Mouse (Mus musculus) liver, postnatal 0 days (tissue): ENCODE data around the gene Bloc1s1. TPM values are rescaled to one million over a fixed set of nuclear protein-coding genes. Genes with fewer than 3 reads are reported as not detected.

Experiments used
- ATAC-seq: fragments of 200-750 bp; cut with Nextera tagmentation; 2 replicates; pipeline ENCODE4 v1.8.0; 2017; ENCODE audit warnings: mild to moderate bottlenecking, moderate library complexity
- DNase-seq: peaks from one replicate; pipeline ENCODE4 v3.0.0-alpha.2; 2016
- H3K27ac ChIP-seq: fragments of 300-500 bp; sonication (generic); 2 replicates; pipeline ENCODE4 v1.5.1; 2014; ENCODE audit warnings: antibody characterized with exemption, moderate library complexity, mild to moderate bottlenecking, low read depth
- H3K27me3 ChIP-seq: fragments of 300-500 bp; sonication (generic); 2 replicates; pipeline ENCODE4 v1.6.1; 2014; ENCODE audit warnings: low read length, control low read depth, mixed read lengths; ENCODE audit not compliant: insufficient read depth
- H3K36me3 ChIP-seq: fragments of 300-500 bp; sonication (generic); replicated peaks from 2 replicates; pipeline ENCODE4 v1.6.1; 2014; ENCODE audit warnings: mild to moderate bottlenecking, control low read depth, low read length, moderate library complexity, mixed read lengths; ENCODE audit not compliant: insufficient read depth
- H3K4me1 ChIP-seq: fragments of 300-500 bp; sonication (generic); 2 replicates; pipeline ENCODE4 v1.6.1; 2014; ENCODE audit warnings: antibody characterized with exemption, mild to moderate bottlenecking, control low read depth; ENCODE audit not compliant: insufficient read depth
- H3K4me2 ChIP-seq: fragments of 300-500 bp; sonication (generic); 2 replicates; pipeline ENCODE4 v1.6.1; 2014; ENCODE audit warnings: low read depth, mild to moderate bottlenecking, low read length, moderate library complexity, mixed read lengths
- H3K4me3 ChIP-seq: fragments of 300-500 bp; sonication (generic); 2 replicates; pipeline ENCODE4 v1.5.1; 2014; ENCODE audit warnings: low read depth, low read length
- H3K9ac ChIP-seq: fragments of 300-500 bp; sonication (generic); replicated peaks from 2 replicates; pipeline ENCODE4 v1.6.1; 2014; ENCODE audit warnings: mild to moderate bottlenecking, moderate library complexity
- H3K9me3 ChIP-seq: fragments of 300-500 bp; sonication (generic); 2 replicates; pipeline ENCODE4 v1.6.1; 2016; ENCODE audit warnings: mild to moderate bottlenecking, control low read depth, low read length, mixed read lengths
- CTCF ChIP-seq: sonication (generic); IDR thresholded peaks from 2 replicates; pipeline ENCODE4 v1.5.1; 2016; ENCODE audit warnings: antibody characterized with exemption, low read depth
- EP300 ChIP-seq: IDR thresholded peaks from 2 replicates; pipeline ENCODE4 v1.6.1; 2016; ENCODE audit warnings: antibody characterized with exemption, low read depth, mild to moderate bottlenecking
- WGBS: fragments of 180-500 bp; shearing (Covaris S2); extraction: QIAGEN DNeasy Blood & Tissue Kit; methylation state at CpG from one replicate; pipeline ENCODE4 v1.1.7; 2014; ENCODE audit not compliant: insufficient replicate concordance; 5-methylcytosine and 5-hydroxymethylcytosine counted together
- polyA plus RNA-seq: library from polyadenylated mRNA; unstranded; fragments of >200 nt; fragmentation: Nextera tagmentation; extraction: Ambion mirVana; gene quantifications from 2 replicates; pipeline ENCODE4 v1.2.1, GENCODE M21; 2015

Gene Bloc1s1
- polyA plus RNA-seq, 1 experiment from 2014 or later: 130 TPM

DNA sequence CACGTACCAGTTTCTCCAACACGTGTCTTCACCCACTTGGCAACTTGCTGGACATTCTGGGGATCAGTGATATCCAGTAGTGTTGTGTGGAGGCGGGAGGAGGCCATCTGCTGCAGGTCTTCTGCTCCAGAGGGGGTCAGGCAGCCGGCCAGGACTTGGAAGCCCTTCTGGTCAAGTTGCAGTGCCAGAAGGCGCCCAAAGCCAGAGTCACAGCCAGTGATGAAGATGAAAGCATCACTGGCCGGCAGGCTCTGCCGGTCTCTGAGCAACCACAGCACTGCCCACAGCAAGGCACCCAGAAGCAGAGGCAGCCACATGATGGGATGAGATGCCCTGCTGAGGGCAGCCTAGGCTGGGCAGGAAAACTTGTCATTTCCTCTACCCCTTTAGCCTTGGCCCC lies 5.6 kb downstream of the Bloc1s1 start:
- Histone ChIP-seq H3K9ac (peak overlapping the region; percentile 48), H3K27ac (0 out of 2 replicates have a peak overlapping the region, but pooled peaks have one; percentile 41)

DNA sequence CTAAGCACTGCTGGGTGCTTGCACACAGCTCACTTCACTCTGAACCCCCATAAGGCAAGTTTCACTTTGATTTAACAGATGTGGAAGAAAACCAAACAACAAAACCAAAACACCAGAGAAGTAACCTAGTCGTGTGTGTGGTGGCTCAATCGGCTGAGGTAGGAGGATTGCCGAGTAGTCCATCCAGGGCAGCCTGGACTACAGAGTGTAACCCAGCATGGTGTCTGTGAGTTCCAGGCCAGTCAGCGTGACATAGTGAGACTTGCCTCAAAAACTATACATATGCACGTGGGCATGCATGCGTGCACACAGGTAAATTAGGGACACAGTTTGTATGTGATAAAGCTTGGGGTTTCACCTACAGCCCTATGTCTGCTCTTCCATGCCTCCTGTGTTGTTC lies 6.4 kb downstream of the Bloc1s1 start:
- Histone ChIP-seq H3K27ac (no peak overlapping the region), H3K4me2 (no peak overlapping the region), H3K36me3 (0 out of 2 replicates have a peak, but pooled peaks cover 20% of the 10 kb centered on the region), H3K27me3 (no peaks in the 10 kb centered on the region), H3K9me3 (no peaks in the 10 kb centered on the region), H3K9ac (no peak overlapping the region), H3K4me1 (peaks cover 24% of the 10 kb centered on the region), H3K4me3 (no peak overlapping the region)
- ATAC-seq (no peak), DNase-seq (no peak)
- WGBS: 81% methylated on average over 6 of the region's 6 CpGs
- TF ChIP-seq CTCF (no peak), EP300 (no peak)

More for the DNA sequence above, 5.6 kb downstream of the Bloc1s1 start:
- Histone ChIP-seq H3K36me3 (0 out of 2 replicates have a peak, but pooled peaks cover 18% of the 10 kb centered on the region), H3K4me3 (0 out of 2 replicates have a peak overlapping the region, but pooled peaks have one; percentile 2), H3K9me3 (no peaks in the 10 kb centered on the region), H3K27me3 (no peaks in the 10 kb centered on the region), H3K4me2 (peak overlapping the region; percentile 31), H3K4me1 (peaks cover 28% of the 10 kb centered on the region)
- DNase-seq (no peak), ATAC-seq (no peak)
- 77% methylated on average over 7 of the region's 7 CpGs for WGBS
- TF ChIP-seq CTCF (no peak), EP300 (no peak)

DNA sequence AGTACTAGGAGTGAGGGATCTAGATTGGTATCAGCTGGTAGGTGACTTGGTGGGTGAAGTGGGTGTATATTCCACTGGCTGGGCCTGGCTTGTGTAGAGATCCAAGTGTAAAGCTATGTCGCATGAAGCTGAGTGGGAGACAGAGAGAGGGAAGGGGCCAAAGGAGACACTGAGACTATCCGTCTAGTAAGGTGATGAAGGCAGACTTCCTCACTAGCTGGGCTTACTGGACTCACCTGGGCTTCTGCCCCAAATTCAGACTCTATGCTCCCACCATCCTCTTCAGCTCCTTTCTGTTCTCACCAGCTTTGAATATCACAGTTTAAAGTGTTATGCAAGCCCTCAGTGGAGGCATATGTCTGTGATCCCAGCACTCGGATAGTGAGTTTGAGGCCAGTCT lies 7.2 kb downstream of the Bloc1s1 start:
- Histone ChIP-seq H3K36me3 (0 out of 2 replicates have a peak, but pooled peaks cover 20% of the 10 kb centered on the region), H3K27ac (no peak overlapping the region), H3K4me2 (no peak overlapping the region), H3K4me1 (peaks cover 17% of the 10 kb centered on the region), H3K9me3 (no peaks in the 10 kb centered on the region), H3K27me3 (no peaks in the 10 kb centered on the region), H3K9ac (no peak overlapping the region), H3K4me3 (no peak overlapping the region)
- ATAC-seq: no peak
- no peak for DNase-seq
- WGBS: 81% methylated on average over 3 of the region's 3 CpGs
- TF ChIP-seq EP300 (no peak), CTCF (no peak)

DNA sequence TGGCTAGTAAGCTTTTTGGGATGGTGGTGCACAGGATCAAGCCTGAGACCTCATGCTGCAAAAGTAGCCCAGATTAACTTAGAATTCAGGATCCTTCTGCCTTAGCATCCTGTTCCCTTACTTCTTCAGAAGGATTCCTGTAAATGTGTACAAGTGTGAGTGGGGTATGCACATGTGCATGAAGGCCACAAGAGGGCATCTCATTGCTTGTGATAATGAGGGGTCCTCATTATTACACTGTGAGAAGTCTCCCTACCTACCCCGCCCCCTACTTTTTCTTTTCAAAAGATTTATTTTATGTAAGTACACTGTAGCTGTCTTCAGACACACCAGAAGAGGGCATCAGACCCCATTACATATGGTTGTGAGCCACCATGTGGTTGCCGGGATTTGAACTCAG lies 8.3 kb downstream of the Bloc1s1 start:
- 76% methylated on average over 2 of the region's 2 CpGs for WGBS
- no peak for TF ChIP-seq EP300
- TF ChIP-seq CTCF: peak; percentile 36
- no peak for ATAC-seq

DNA sequence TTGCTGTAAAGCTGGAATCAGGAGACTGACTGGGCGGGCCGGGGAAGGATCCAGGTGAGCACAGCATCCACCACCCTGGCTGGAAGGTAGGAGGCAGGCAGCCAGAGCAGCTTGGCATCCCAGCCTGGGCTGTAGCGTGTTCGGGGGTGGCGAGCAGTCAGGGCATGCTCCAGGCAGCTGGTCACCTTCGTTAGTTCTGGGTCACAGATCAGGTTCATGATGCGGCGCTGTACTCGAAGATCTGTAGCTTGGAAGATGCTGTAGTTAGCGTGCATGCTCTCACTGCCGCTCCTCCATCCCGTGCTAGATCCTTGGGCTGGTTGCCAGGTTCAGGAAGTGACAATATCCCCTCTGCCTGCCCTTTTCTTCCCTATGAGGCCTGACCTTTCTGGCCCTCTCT lies 10.1 kb downstream of the Bloc1s1 start:
- no peak overlapping the region for H3K4me3 ChIP-seq
- H3K4me1 ChIP-seq: peaks cover 7% of the 10 kb centered on the region; the same call in 1 of the 2 replicates
- no peak overlapping the region for H3K4me2 ChIP-seq
- no peak overlapping the region for H3K9ac ChIP-seq
- H3K36me3 ChIP-seq: 0 out of 2 replicates have a peak, but pooled peaks cover 17% of the 10 kb centered on the region
- H3K9me3 ChIP-seq: no peaks in the 10 kb centered on the region
- TF ChIP-seq CTCF: no peak
- no peak for TF ChIP-seq EP300
- 85% methylated on average over 12 of the region's 12 CpGs for WGBS
- H3K27ac ChIP-seq: no peak overlapping the region
- no peak for ATAC-seq
- no peak for DNase-seq
- H3K27me3 ChIP-seq: peaks cover 3% of the 10 kb centered on the region

More for the DNA sequence above, 8.3 kb downstream of the Bloc1s1 start:
- peaks cover 10% of the 10 kb centered on the region; the same call in 1 of the 2 replicates for H3K4me1 ChIP-seq
- DNase-seq: no peak
- no peak overlapping the region for H3K9ac ChIP-seq
- H3K27ac ChIP-seq: no peak overlapping the region
- H3K4me2 ChIP-seq: no peak overlapping the region
- peaks cover 3% of the 10 kb centered on the region; the same call in 1 of the 2 replicates for H3K27me3 ChIP-seq
- H3K9me3 ChIP-seq: no peaks in the 10 kb centered on the region
- 0 out of 2 replicates have a peak, but pooled peaks cover 20% of the 10 kb centered on the region for H3K36me3 ChIP-seq
- no peak overlapping the region for H3K4me3 ChIP-seq

DNA sequence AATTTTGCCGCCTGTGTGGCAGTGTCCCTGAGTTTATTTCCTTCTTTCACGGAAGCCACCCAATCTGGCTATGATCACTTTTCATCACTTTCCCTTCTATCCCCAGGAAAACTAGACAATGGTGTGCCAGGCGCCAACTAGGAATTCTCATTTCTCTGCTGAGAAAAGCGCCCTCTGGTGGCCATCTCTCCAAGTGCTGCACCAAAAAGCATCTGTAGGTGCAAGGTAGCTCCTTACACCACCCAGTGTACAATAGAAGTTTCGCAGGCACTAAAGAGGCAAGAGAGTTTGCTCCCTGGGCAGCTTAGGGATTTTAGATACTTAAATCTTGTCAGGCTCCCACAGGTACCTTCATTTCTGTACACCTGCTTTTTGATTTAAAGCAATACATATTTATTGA lies 10.6 kb downstream of the Bloc1s1 start:
- Histone ChIP-seq H3K27me3 (peaks cover 3% of the 10 kb centered on the region), H3K9ac (no peak overlapping the region), H3K9me3 (no peaks in the 10 kb centered on the region), H3K27ac (no peak overlapping the region), H3K4me2 (no peak overlapping the region), H3K4me3 (no peak overlapping the region), H3K36me3 (0 out of 2 replicates have a peak, but pooled peaks cover 17% of the 10 kb centered on the region), H3K4me1 (peaks cover 5% of the 10 kb centered on the region; the same call in 1 of the 2 replicates)
- DNase-seq: peak; percentile 88
- 14% methylated on average over 5 of the region's 5 CpGs for WGBS
- ATAC-seq: peak; percentile 32
- peak; percentile 97 for TF ChIP-seq CTCF
- no peak for TF ChIP-seq EP300
